Comparison of ENCODE assay signal across 8 mouse cellular contexts in genomic region chr11:80080826-80081728, GRCm38 (mm10). TPM values are rescaled to one million over a fixed set of nuclear protein-coding genes. Genes with fewer than 3 reads are reported as not detected.
DNase-seq lines count a peak whose midpoint lies in the region; ATAC-seq lines count a peak whose summit lies in the region.

Gene Crlf3 (minus strand): TSS chr11:80080991.

- H3K27ac ChIP-seq in hindbrain, embryonic 14.5 days, result peak within 1 kb of the TSS; percentile 76

- WGBS in hindbrain, embryonic 14.5 days, result 8% methylated on average over 47 of the region's 55 CpGs

- peak; percentile 92 for ATAC-seq in hindbrain, embryonic 14.5 days (ENCODE audit: low FRiP score)

- DNase-seq in NIH3T3 (ENCODE audit: low read depth), result peak; percentile 99
- DNase-seq in cerebellum, postnatal 10 days, result peak; percentile 98 to 99
- peak; percentile 81 for DNase-seq in frontal cortex, postnatal 14 days (ENCODE audit: low spot score in 2 of 2)
- DNase-seq in hindbrain, embryonic 14.5 days (ENCODE audit: low spot score), result peak; percentile 84
- peak; percentile 87 to 89 for DNase-seq in layer of hippocampus, postnatal 36 days
- peak; percentile 98 for DNase-seq in lung, postnatal 36 days
- peak; percentile 96 for DNase-seq in retina, postnatal 1 day
- peak; percentile 88 to 90 for DNase-seq in urinary bladder, adult 18-20 months (ENCODE audit: low spot score in 2 of 2)

- no peaks in the 10 kb centered on the region for H3K36me3 ChIP-seq in hindbrain, embryonic 14.5 days (replicated peaks; ENCODE audit: control insufficient read depth, insufficient read depth)

- H3K27me3 ChIP-seq in hindbrain, embryonic 14.5 days (ENCODE audit: control insufficient read depth, insufficient read depth, low read length), result no peaks in the 10 kb centered on the region

- peak within 1 kb of the TSS; percentile 84 for H3K4me2 ChIP-seq in hindbrain, embryonic 14.5 days (replicated peaks)

- peak within 1 kb of the TSS; percentile 87 for H3K9ac ChIP-seq in hindbrain, embryonic 14.5 days

- H3K9me3 ChIP-seq in hindbrain, embryonic 14.5 days (ENCODE audit: control insufficient read depth, low read length), result no peaks in the 10 kb centered on the region

- peak within 1 kb of the TSS; percentile 90 for H3K4me3 ChIP-seq in hindbrain, embryonic 14.5 days (replicated peaks; ENCODE audit: low read length)

- H3K4me1 ChIP-seq in hindbrain, embryonic 14.5 days (replicated peaks; ENCODE audit: control insufficient read depth, insufficient read depth, low read length), result peaks cover 12% of the 10 kb centered on the region

RNA-seq across cellular contexts. Expression of gene Crlf3, which starts in this region (rescaled TPM):
- polyA plus RNA-seq in hindbrain, embryonic 14.5 days (2014; fragmentation: Nextera tagmentation; extraction: Ambion mirVana), result 10.7 and 12.3 TPM in 2 replicates
- total RNA-seq in layer of hippocampus, postnatal 36 days (2021), result 10 to 100 TPM; 20.5 to 22.1 TPM

Comparison
In these comparisons a context has a peak if more than half of its experiments do, and no peak if none do; other contexts are left out.
1. Peak in every context shown above with its lines: DNase-seq, ATAC-seq, H3K4me3 ChIP-seq and H3K27ac ChIP-seq.